Mouse (Mus musculus): Measurements from ENCODE around the gene Foxj2.

Foxj2 gene

GRCm38 (mm10) chr6:122873871-122874719, 54.4 kb downstream of the Foxj2 start, which contains the start of gene Necap1:
TSS of gene Necap1 (plus strand) at chr6:122874474.
- peak; percentile 96 for DNase-seq (ENCODE audit: low read depth, low spot score)

- DNase-seq (ENCODE audit: low read depth, low spot score), result no peak
Observed at GRCm38 (mm10) chr6:122874720-122875389, 55.1 kb downstream of the Foxj2 start.

- peak; percentile 31 for DNase-seq (ENCODE audit: low read depth, low spot score)
Observed at GRCm38 (mm10) chr6:122879141-122879735, 59.5 kb downstream of the Foxj2 start.

GRCm38 (mm10) chr6:122879781-122880505, 60.2 kb downstream of the Foxj2 start:
- no peak for DNase-seq (ENCODE audit: low read depth, low spot score)

GRCm38 (mm10) chr6:122881287-122881686, 61.6 kb downstream of the Foxj2 start:
- DNase-seq (ENCODE audit: low read depth, low spot score), result no peak

- no peak for DNase-seq (ENCODE audit: low read depth, low spot score)
Observed at GRCm38 (mm10) chr6:122883603-122884002, 63.9 kb downstream of the Foxj2 start.

- DNase-seq (ENCODE audit: low read depth, low spot score), result no peak
Observed at GRCm38 (mm10) chr6:122889599-122889998, 69.9 kb downstream of the Foxj2 start.

GRCm38 (mm10) chr6:122892442-122893049, 72.8 kb downstream of the Foxj2 start:
- DNase-seq (ENCODE audit: low read depth, low spot score), result peak; percentile 76
